Mouse (Mus musculus) adrenal gland, postnatal 25 days (tissue): ENCODE data around the gene Vkorc1l1. TPM values are rescaled to one million over a fixed set of nuclear protein-coding genes. Genes with fewer than 3 reads are reported as not detected.

Experiments
- DNase-seq: peaks from one replicate; pipeline ENCODE4 v3.0.0; 2021; ENCODE audit warnings: mixed read lengths
- total RNA-seq: library from RNA; stranded (reverse); gene quantifications from 2 replicates; pipeline ENCODE4 v1.2.3, GENCODE M21; 2021

The Vkorc1l1 gene
- total RNA-seq, 1 experiment from 2014 or later, result 30.8 TPM

- DNase-seq, result peak; percentile 86
These were observed 60.8 kb downstream of the Vkorc1l1 start, which contains the start of gene Gusb for GRCm38 (mm10) chr5:130002301-130003146. TSS of gene Gusb (minus strand) at chr5:130003049.

GRCm38 (mm10) chr5:130003229-130003628 is 61.5 kb downstream of the Vkorc1l1 start:
- no peak for DNase-seq

- DNase-seq, result no peak
These were observed 65.6 kb downstream of the Vkorc1l1 start for GRCm38 (mm10) chr5:130007344-130007743.

- no peak for DNase-seq
These were observed 66.3 kb downstream of the Vkorc1l1 start for GRCm38 (mm10) chr5:130008034-130008590.

GRCm38 (mm10) chr5:130009784-130010183 is 68.0 kb downstream of the Vkorc1l1 start:
- DNase-seq, result no peak

GRCm38 (mm10) chr5:130010961-130011360 is 69.2 kb downstream of the Vkorc1l1 start:
- DNase-seq, result no peak

- no peak for DNase-seq
These were observed 73.3 kb downstream of the Vkorc1l1 start for GRCm38 (mm10) chr5:130015104-130015503.

GRCm38 (mm10) chr5:130019461-130019860 is 77.7 kb downstream of the Vkorc1l1 start:
- DNase-seq, result no peak

GRCm38 (mm10) chr5:130021361-130021966 is 79.7 kb downstream of the Vkorc1l1 start:
- no peak for DNase-seq

- DNase-seq, result no peak
These were observed 80.6 kb downstream of the Vkorc1l1 start for GRCm38 (mm10) chr5:130022366-130022765.

GRCm38 (mm10) chr5:130023067-130023766 is 81.4 kb downstream of the Vkorc1l1 start:
- DNase-seq, result no peak

- DNase-seq, result peak; percentile 82
These were observed 82.2 kb downstream of the Vkorc1l1 start for GRCm38 (mm10) chr5:130023767-130024539.

- no peak for DNase-seq
These were observed 85.4 kb downstream of the Vkorc1l1 start for GRCm38 (mm10) chr5:130027134-130027533.

- no peak for DNase-seq
These were observed 85.9 kb downstream of the Vkorc1l1 start for GRCm38 (mm10) chr5:130027696-130028095.

- peak; percentile 89 for DNase-seq
These were observed 87.5 kb downstream of the Vkorc1l1 start, which contains the start of the genes Asl and Crcp for GRCm38 (mm10) chr5:130029142-130029897. TSS of gene Asl (minus strand) at chr5:130029247. TSS of gene Crcp (plus strand) at chr5:130029290.

GRCm38 (mm10) chr5:130031410-130032390 is 89.9 kb downstream of the Vkorc1l1 start:
- DNase-seq, result peak; percentile 46

- DNase-seq, result no peak
These were observed 92.1 kb downstream of the Vkorc1l1 start for GRCm38 (mm10) chr5:130033869-130034268.
